Mouse (Mus musculus): ENCODE results near the gene Ttll5. TPM values are rescaled to one million over a fixed set of nuclear protein-coding genes. Genes with fewer than 3 reads are reported as not detected.

Gene Ttll5
- polyA plus RNA-seq, 1 experiment from 2014 or later: 11.3 TPM

- Histone ChIP-seq H3K27ac (ENCODE audit: low read length) (no peak overlapping the region), H3K4me1 (ENCODE audit: insufficient read depth, low read length) (no peaks in the 10 kb centered on the region), H3K27me3 (ENCODE audit: insufficient read depth, low read length) (no peaks in the 10 kb centered on the region), H3K36me3 (ENCODE audit: insufficient read depth, low read length) (peaks cover 6% of the 10 kb centered on the region; the same call in 1 of the 2 replicates), H3K4me2 (replicated peaks; ENCODE audit: low read depth, low read length) (no peak overlapping the region), H3K4me3 (ENCODE audit: low read length) (no peak overlapping the region), H3K9me3 (ENCODE audit: low read length) (no peaks in the 10 kb centered on the region), H3K9ac (replicated peaks; ENCODE audit: low read length) (no peak overlapping the region)
- no peak for ATAC-seq (ENCODE audit: low FRiP score, low TSS enrichment)
- WGBS: 96% methylated on average over 2 of the region's 2 CpGs
Observed at GRCm38 (mm10) chr12:85905666-85906065, 81.2 kb downstream of the Ttll5 start.

- WGBS: 83% methylated on average over 3 of the region's 3 CpGs
- no peak for ATAC-seq (ENCODE audit: low FRiP score, low TSS enrichment)
- 0 out of 2 replicates have a peak, but pooled peaks cover 3% of the 10 kb centered on the region for H3K36me3 ChIP-seq (ENCODE audit: insufficient read depth, low read length)
Observed at GRCm38 (mm10) chr12:85907896-85908295, 83.4 kb downstream of the Ttll5 start.

GRCm38 (mm10) chr12:85910811-85911210 lies 86.4 kb downstream of the Ttll5 start:
- no peak for ATAC-seq (ENCODE audit: low FRiP score, low TSS enrichment)
- H3K27me3 ChIP-seq (ENCODE audit: insufficient read depth, low read length): no peaks in the 10 kb centered on the region
- no peaks in the 10 kb centered on the region for H3K4me1 ChIP-seq (ENCODE audit: insufficient read depth, low read length)
- no peak overlapping the region for H3K4me2 ChIP-seq (replicated peaks; ENCODE audit: low read depth, low read length)
- no peak overlapping the region for H3K4me3 ChIP-seq (ENCODE audit: low read length)
- 65% methylated on average over 6 of the region's 6 CpGs for WGBS
- no peaks in the 10 kb centered on the region for H3K9me3 ChIP-seq (ENCODE audit: low read length)
- H3K27ac ChIP-seq (ENCODE audit: low read length): no peak overlapping the region
- H3K36me3 ChIP-seq (ENCODE audit: insufficient read depth, low read length): 0 out of 2 replicates have a peak, but pooled peaks cover 3% of the 10 kb centered on the region
- no peak overlapping the region for H3K9ac ChIP-seq (replicated peaks; ENCODE audit: low read length)

More at GRCm38 (mm10) chr12:85907896-85908295, 83.4 kb downstream of the Ttll5 start:
- Histone ChIP-seq H3K4me1 (ENCODE audit: insufficient read depth, low read length) (no peaks in the 10 kb centered on the region), H3K4me2 (replicated peaks; ENCODE audit: low read depth, low read length) (no peak overlapping the region), H3K27me3 (ENCODE audit: insufficient read depth, low read length) (no peaks in the 10 kb centered on the region), H3K9ac (replicated peaks; ENCODE audit: low read length) (no peak overlapping the region), H3K9me3 (ENCODE audit: low read length) (no peaks in the 10 kb centered on the region), H3K27ac (ENCODE audit: low read length) (no peak overlapping the region), H3K4me3 (ENCODE audit: low read length) (no peak overlapping the region)

- H3K27me3 ChIP-seq (ENCODE audit: insufficient read depth, low read length): no peaks in the 10 kb centered on the region
- H3K27ac ChIP-seq (ENCODE audit: low read length): no peak overlapping the region
- 89% methylated on average over 13 of the region's 13 CpGs for WGBS
- no peak overlapping the region for H3K9ac ChIP-seq (replicated peaks; ENCODE audit: low read length)
- H3K36me3 ChIP-seq (ENCODE audit: insufficient read depth, low read length): 0 out of 2 replicates have a peak, but pooled peaks cover 3% of the 10 kb centered on the region
- H3K4me3 ChIP-seq (ENCODE audit: low read length): no peak overlapping the region
- H3K4me2 ChIP-seq (replicated peaks; ENCODE audit: low read depth, low read length): no peak overlapping the region
- no peaks in the 10 kb centered on the region for H3K9me3 ChIP-seq (ENCODE audit: low read length)
- H3K4me1 ChIP-seq (ENCODE audit: insufficient read depth, low read length): no peaks in the 10 kb centered on the region
- no peak for ATAC-seq (ENCODE audit: low FRiP score, low TSS enrichment)
Observed at GRCm38 (mm10) chr12:85912712-85913504, 88.4 kb downstream of the Ttll5 start.

- Histone ChIP-seq H3K9me3 (ENCODE audit: low read length) (no peaks in the 10 kb centered on the region), H3K9ac (replicated peaks; ENCODE audit: low read length) (no peak overlapping the region), H3K4me2 (replicated peaks; ENCODE audit: low read depth, low read length) (no peak overlapping the region), H3K4me3 (ENCODE audit: low read length) (no peak overlapping the region), H3K27ac (ENCODE audit: low read length) (no peak overlapping the region), H3K4me1 (ENCODE audit: insufficient read depth, low read length) (no peaks in the 10 kb centered on the region), H3K36me3 (ENCODE audit: insufficient read depth, low read length) (peaks cover 4% of the 10 kb centered on the region; the same call in 1 of the 2 replicates), H3K27me3 (ENCODE audit: insufficient read depth, low read length) (no peaks in the 10 kb centered on the region)
- WGBS: 50% methylated on average over 4 of the region's 4 CpGs
- ATAC-seq (ENCODE audit: low FRiP score, low TSS enrichment): no peak
Observed at GRCm38 (mm10) chr12:85926897-85927296, 102.4 kb downstream of the Ttll5 start.

GRCm38 (mm10) chr12:85928513-85928912 lies 104.1 kb downstream of the Ttll5 start:
- H3K27ac ChIP-seq (ENCODE audit: low read length): no peak overlapping the region
- H3K9ac ChIP-seq (replicated peaks; ENCODE audit: low read length): no peak overlapping the region
- ATAC-seq (ENCODE audit: low FRiP score, low TSS enrichment): no peak
- H3K4me3 ChIP-seq (ENCODE audit: low read length): no peak overlapping the region
- no peak overlapping the region for H3K4me2 ChIP-seq (replicated peaks; ENCODE audit: low read depth, low read length)
- H3K36me3 ChIP-seq (ENCODE audit: insufficient read depth, low read length): peaks cover 10% of the 10 kb centered on the region
- H3K9me3 ChIP-seq (ENCODE audit: low read length): no peaks in the 10 kb centered on the region
- no peaks in the 10 kb centered on the region for H3K4me1 ChIP-seq (ENCODE audit: insufficient read depth, low read length)
- WGBS: 72% methylated on average over 10 of the region's 10 CpGs
- H3K27me3 ChIP-seq (ENCODE audit: insufficient read depth, low read length): no peaks in the 10 kb centered on the region

- 29% methylated on average over 4 of the region's 4 CpGs for WGBS
Observed at GRCm38 (mm10) chr12:85929711-85930110, 105.3 kb downstream of the Ttll5 start.

GRCm38 (mm10) chr12:85930713-85931112 lies 106.3 kb downstream of the Ttll5 start:
- H3K27me3 ChIP-seq (ENCODE audit: insufficient read depth, low read length): no peaks in the 10 kb centered on the region
- whole genome bisulfite sequencing: 68% methylated on average over 3 of the region's 3 CpGs
- peaks cover 19% of the 10 kb centered on the region for H3K36me3 ChIP-seq (ENCODE audit: insufficient read depth, low read length)
- ATAC-seq (ENCODE audit: low FRiP score, low TSS enrichment): no peak
- no peak overlapping the region for H3K9ac ChIP-seq (replicated peaks; ENCODE audit: low read length)
- no peak overlapping the region for H3K4me3 ChIP-seq (ENCODE audit: low read length)
- no peak overlapping the region for H3K27ac ChIP-seq (ENCODE audit: low read length)
- H3K4me2 ChIP-seq (replicated peaks; ENCODE audit: low read depth, low read length): no peak overlapping the region
- H3K9me3 ChIP-seq (ENCODE audit: low read length): no peaks in the 10 kb centered on the region
- no peaks in the 10 kb centered on the region for H3K4me1 ChIP-seq (ENCODE audit: insufficient read depth, low read length)

More at GRCm38 (mm10) chr12:85929711-85930110, 105.3 kb downstream of the Ttll5 start:
- H3K4me2 ChIP-seq (replicated peaks; ENCODE audit: low read depth, low read length): no peak overlapping the region
- peaks cover 19% of the 10 kb centered on the region for H3K36me3 ChIP-seq (ENCODE audit: insufficient read depth, low read length)
- H3K9ac ChIP-seq (replicated peaks; ENCODE audit: low read length): no peak overlapping the region
- H3K4me1 ChIP-seq (ENCODE audit: insufficient read depth, low read length): no peaks in the 10 kb centered on the region
- no peak overlapping the region for H3K27ac ChIP-seq (ENCODE audit: low read length)
- no peaks in the 10 kb centered on the region for H3K9me3 ChIP-seq (ENCODE audit: low read length)
- no peak for ATAC-seq (ENCODE audit: low FRiP score, low TSS enrichment)
- no peak overlapping the region for H3K4me3 ChIP-seq (ENCODE audit: low read length)
- no peaks in the 10 kb centered on the region for H3K27me3 ChIP-seq (ENCODE audit: insufficient read depth, low read length)

GRCm38 (mm10) chr12:85933241-85933640 lies 108.8 kb downstream of the Ttll5 start:
- 91% methylated on average over 10 of the region's 10 CpGs for WGBS
- Histone ChIP-seq H3K27me3 (ENCODE audit: insufficient read depth, low read length) (no peaks in the 10 kb centered on the region), H3K27ac (ENCODE audit: low read length) (no peak overlapping the region), H3K4me1 (ENCODE audit: insufficient read depth, low read length) (no peaks in the 10 kb centered on the region), H3K36me3 (ENCODE audit: insufficient read depth, low read length) (peaks cover 19% of the 10 kb centered on the region), H3K4me3 (ENCODE audit: low read length) (no peak overlapping the region), H3K9ac (replicated peaks; ENCODE audit: low read length) (no peak overlapping the region), H3K9me3 (ENCODE audit: low read length) (no peaks in the 10 kb centered on the region), H3K4me2 (replicated peaks; ENCODE audit: low read depth, low read length) (no peak overlapping the region)
- ATAC-seq (ENCODE audit: low FRiP score, low TSS enrichment): no peak

GRCm38 (mm10) chr12:85937384-85937783 lies 112.9 kb downstream of the Ttll5 start:
- peaks cover 21% of the 10 kb centered on the region for H3K36me3 ChIP-seq (ENCODE audit: insufficient read depth, low read length)
- no peaks in the 10 kb centered on the region for H3K27me3 ChIP-seq (ENCODE audit: insufficient read depth, low read length)
- no peaks in the 10 kb centered on the region for H3K9me3 ChIP-seq (ENCODE audit: low read length)
- ATAC-seq (ENCODE audit: low FRiP score, low TSS enrichment): no peak
- H3K27ac ChIP-seq (ENCODE audit: low read length): no peak overlapping the region
- no peak overlapping the region for H3K4me3 ChIP-seq (ENCODE audit: low read length)
- H3K4me2 ChIP-seq (replicated peaks; ENCODE audit: low read depth, low read length): no peak overlapping the region
- 83% methylated on average over 5 of the region's 5 CpGs for WGBS
- H3K9ac ChIP-seq (replicated peaks; ENCODE audit: low read length): no peak overlapping the region
- H3K4me1 ChIP-seq (ENCODE audit: insufficient read depth, low read length): no peaks in the 10 kb centered on the region

Data from kidney, embryonic 16.5 days (tissue).